Mouse (Mus musculus) hindbrain, embryonic 10.5 days (tissue): Measurements from ENCODE around the gene Fam214b. TPM values are rescaled to one million over a fixed set of nuclear protein-coding genes. Genes with fewer than 3 reads are reported as not detected.

Experiments
- DNase-seq: peaks from one replicate; pipeline ENCODE4 v3.0.0-alpha.2; 2017; ENCODE audit warnings: low spot score
- H3K27ac ChIP-seq: fragments of 300-500 bp; sonication (generic); 2 replicates; pipeline ENCODE4 v1.5.1; 2016; ENCODE audit warnings: mild to moderate bottlenecking, moderate library complexity
- H3K27me3 ChIP-seq: fragments of 300-500 bp; sonication (generic); 2 replicates; pipeline ENCODE4 v1.6.1; 2016; ENCODE audit warnings: mild to moderate bottlenecking; ENCODE audit not compliant: poor library complexity, insufficient read depth, severe bottlenecking
- H3K36me3 ChIP-seq: fragments of 300-500 bp; sonication (generic); 2 replicates; pipeline ENCODE4 v1.6.1; 2016; ENCODE audit warnings: mild to moderate bottlenecking, moderate library complexity
- H3K4me1 ChIP-seq: fragments of 300-500 bp; sonication (generic); replicated peaks from 2 replicates; pipeline ENCODE4 v1.6.1; 2016; ENCODE audit warnings: mild to moderate bottlenecking
- H3K4me3 ChIP-seq: fragments of 300-500 bp; sonication (generic); 2 replicates; pipeline ENCODE4 v1.5.1; 2016; ENCODE audit warnings: mild to moderate bottlenecking, moderate library complexity
- H3K9me3 ChIP-seq: fragments of 300-500 bp; sonication (generic); 2 replicates; pipeline ENCODE4 v1.6.1; 2016; ENCODE audit warnings: mild to moderate bottlenecking, moderate library complexity
- WGBS: fragments of 180-500 bp; shearing (Covaris S2); methylation state at CpG from one replicate; pipeline ENCODE4 v1.1.7; 2016; 5-methylcytosine and 5-hydroxymethylcytosine counted together
- polyA plus RNA-seq: library from polyadenylated mRNA; unstranded; fragments of >200 nt; fragmentation: Nextera tagmentation; extraction: Ambion mirVana; gene quantifications from 2 replicates; pipeline ENCODE4 v1.2.1, GENCODE M21; 2016

Gene Fam214b
- polyA plus RNA-seq, 1 experiment from 2014 or later = 34.4 TPM

DNA sequence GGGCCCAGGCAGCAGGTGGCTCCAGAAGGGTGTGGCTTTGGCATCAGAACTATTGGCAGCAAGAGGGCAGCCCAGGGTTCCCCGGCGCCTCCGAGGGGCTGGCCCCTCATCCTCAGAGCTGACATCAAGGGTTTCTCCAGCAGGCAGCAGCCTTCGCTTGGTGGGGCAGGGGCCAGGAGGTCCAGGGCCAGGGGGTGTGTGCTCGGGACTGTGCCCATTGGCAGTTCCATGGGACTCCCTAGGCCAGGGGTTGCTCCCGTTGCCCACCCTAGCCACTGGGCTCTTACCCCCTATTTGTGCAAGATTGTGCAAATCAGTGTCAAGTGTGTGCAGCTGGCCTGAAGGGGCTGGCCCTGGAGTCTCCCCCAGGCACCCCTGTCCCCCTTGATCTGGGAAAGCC is 10.2 kb downstream of the Fam214b start:
- no peak for DNase-seq

GRCm38 (mm10) chr4:43033481-43033880 is 12.5 kb downstream of the Fam214b start:
- Histone ChIP-seq H3K27ac (no peak overlapping the region), H3K9me3 (no peaks in the 10 kb centered on the region), H3K4me1 (peaks cover 42% of the 10 kb centered on the region), H3K36me3 (peaks cover 69% of the 10 kb centered on the region), H3K27me3 (no peaks in the 10 kb centered on the region), H3K4me3 (no peak overlapping the region)
- DNase-seq = no peak
- WGBS = 88% methylated on average over 14 of the region's 14 CpGs

More for the DNA sequence above, 10.2 kb downstream of the Fam214b start:
- H3K27me3 ChIP-seq = no peaks in the 10 kb centered on the region
- H3K9me3 ChIP-seq = no peaks in the 10 kb centered on the region
- H3K4me3 ChIP-seq = no peak overlapping the region
- WGBS = 90% methylated on average over 6 of the region's 6 CpGs
- H3K27ac ChIP-seq = no peak overlapping the region
- H3K4me1 ChIP-seq = peaks cover 48% of the 10 kb centered on the region
- peaks cover 51% of the 10 kb centered on the region for H3K36me3 ChIP-seq

GRCm38 (mm10) chr4:43032501-43032900 is 13.5 kb downstream of the Fam214b start:
- 84% methylated on average over 1 of the region's 1 CpGs for WGBS
- no peaks in the 10 kb centered on the region for H3K9me3 ChIP-seq
- peaks cover 78% of the 10 kb centered on the region for H3K36me3 ChIP-seq
- peaks cover 35% of the 10 kb centered on the region for H3K4me1 ChIP-seq
- H3K4me3 ChIP-seq = no peak overlapping the region
- no peaks in the 10 kb centered on the region for H3K27me3 ChIP-seq
- no peak for DNase-seq
- H3K27ac ChIP-seq = peak overlapping the region; percentile 92

DNA sequence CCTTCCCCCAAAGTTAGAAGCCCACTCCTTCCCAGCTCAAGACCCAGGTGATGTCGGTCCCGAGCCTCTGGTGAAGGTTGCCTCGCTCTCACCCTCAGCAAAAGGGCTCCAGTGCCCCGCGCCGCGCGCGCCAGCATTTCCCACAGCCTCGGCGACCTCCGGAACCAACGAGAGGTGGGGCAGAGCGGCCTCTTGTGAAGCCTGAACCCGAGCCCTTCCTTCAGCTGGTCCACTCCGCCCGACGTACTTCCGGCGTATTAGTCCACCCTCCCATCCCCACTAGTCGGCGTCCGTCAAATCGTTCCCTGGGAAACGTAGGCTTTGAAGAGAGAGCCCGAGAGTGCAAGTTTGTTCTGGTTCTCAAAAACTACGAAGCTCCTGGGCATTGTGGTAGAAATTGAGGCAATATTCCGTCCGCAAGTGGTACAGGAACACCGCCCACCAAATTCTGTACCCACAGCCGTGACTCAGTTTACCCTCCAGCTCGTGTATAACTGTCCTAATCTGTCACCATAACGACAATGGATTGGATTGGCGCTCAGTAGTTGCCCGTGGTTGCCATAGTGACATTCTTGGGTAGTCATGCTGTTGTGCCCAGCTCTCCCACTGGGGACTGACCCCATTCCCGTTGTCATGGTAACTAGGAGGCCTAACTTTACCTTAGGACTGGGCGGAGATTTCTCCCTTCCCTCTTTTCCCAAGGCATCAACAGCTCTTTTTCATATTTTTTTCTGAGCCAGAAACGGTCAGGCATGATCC is 14.6 kb downstream of the Fam214b start, which contains the start of gene Stoml2:
Gene Stoml2 (minus strand): TSS at position 474 of the 759 bp plus-strand sequence.
- Histone ChIP-seq H3K27ac (peak within 1 kb of the TSS; percentile 92), H3K36me3 (peaks cover 80% of the 10 kb centered on the region), H3K27me3 (no peaks in the 10 kb centered on the region), H3K4me3 (peak within 1 kb of the TSS; percentile 86), H3K9me3 (no peaks in the 10 kb centered on the region), H3K4me1 (peaks cover 34% of the 10 kb centered on the region)
- peak; percentile 93 for DNase-seq
- WGBS = under 1% methylated on average over 38 of the region's 38 CpGs

GRCm38 (mm10) chr4:43030780-43031230 is 15.2 kb downstream of the Fam214b start:
- H3K27ac ChIP-seq = peak overlapping the region; percentile 92
- no peaks in the 10 kb centered on the region for H3K27me3 ChIP-seq
- 2% methylated on average over 28 of the region's 28 CpGs for WGBS
- no peaks in the 10 kb centered on the region for H3K9me3 ChIP-seq
- peak overlapping the region; percentile 86 for H3K4me3 ChIP-seq
- DNase-seq = no peak
- H3K36me3 ChIP-seq = peaks cover 78% of the 10 kb centered on the region
- H3K4me1 ChIP-seq = peaks cover 32% of the 10 kb centered on the region

GRCm38 (mm10) chr4:43030352-43030751 is 15.7 kb downstream of the Fam214b start:
- peak overlapping the region; percentile 86 for H3K4me3 ChIP-seq
- no peaks in the 10 kb centered on the region for H3K9me3 ChIP-seq
- WGBS = 86% methylated on average over 9 of the region's 9 CpGs
- no peaks in the 10 kb centered on the region for H3K27me3 ChIP-seq
- no peak for DNase-seq
- peak overlapping the region; percentile 92 for H3K27ac ChIP-seq
- H3K36me3 ChIP-seq = peaks cover 73% of the 10 kb centered on the region
- H3K4me1 ChIP-seq = peaks cover 35% of the 10 kb centered on the region

- Histone ChIP-seq H3K9me3 (no peaks in the 10 kb centered on the region), H3K27ac (no peak overlapping the region), H3K27me3 (no peaks in the 10 kb centered on the region), H3K4me3 (peak overlapping the region; percentile 86), H3K4me1 (peaks cover 41% of the 10 kb centered on the region), H3K36me3 (peaks cover 67% of the 10 kb centered on the region)
- 96% methylated on average over 9 of the region's 9 CpGs for WGBS
- no peak for DNase-seq
These were observed 16.3 kb downstream of the Fam214b start for GRCm38 (mm10) chr4:43029749-43030148.

GRCm38 (mm10) chr4:43029121-43029520 is 16.9 kb downstream of the Fam214b start:
- H3K36me3 ChIP-seq = peaks cover 64% of the 10 kb centered on the region

GRCm38 (mm10) chr4:43025084-43025960 is 20.7 kb downstream of the Fam214b start, which contains the start of gene Pigo:
Gene Pigo, minus strand, starts transcription at chr4:43025819.
- peak within 1 kb of the TSS; percentile 65 for H3K4me3 ChIP-seq
- no peaks in the 10 kb centered on the region for H3K9me3 ChIP-seq
- peak; percentile 92 for DNase-seq
- H3K27me3 ChIP-seq = no peaks in the 10 kb centered on the region
- peaks cover 27% of the 10 kb centered on the region for H3K4me1 ChIP-seq
- peak within 1 kb of the TSS; percentile 88 for H3K27ac ChIP-seq
- H3K36me3 ChIP-seq = peaks cover 84% of the 10 kb centered on the region
- 10% methylated on average over 42 of the region's 42 CpGs for WGBS

More at GRCm38 (mm10) chr4:43029121-43029520, 16.9 kb downstream of the Fam214b start:
- Histone ChIP-seq H3K4me1 (peaks cover 47% of the 10 kb centered on the region), H3K9me3 (no peaks in the 10 kb centered on the region), H3K27ac (no peak overlapping the region), H3K27me3 (no peaks in the 10 kb centered on the region), H3K4me3 (no peak overlapping the region)
- no peak for DNase-seq
- WGBS = 94% methylated on average over 7 of the region's 7 CpGs

DNA sequence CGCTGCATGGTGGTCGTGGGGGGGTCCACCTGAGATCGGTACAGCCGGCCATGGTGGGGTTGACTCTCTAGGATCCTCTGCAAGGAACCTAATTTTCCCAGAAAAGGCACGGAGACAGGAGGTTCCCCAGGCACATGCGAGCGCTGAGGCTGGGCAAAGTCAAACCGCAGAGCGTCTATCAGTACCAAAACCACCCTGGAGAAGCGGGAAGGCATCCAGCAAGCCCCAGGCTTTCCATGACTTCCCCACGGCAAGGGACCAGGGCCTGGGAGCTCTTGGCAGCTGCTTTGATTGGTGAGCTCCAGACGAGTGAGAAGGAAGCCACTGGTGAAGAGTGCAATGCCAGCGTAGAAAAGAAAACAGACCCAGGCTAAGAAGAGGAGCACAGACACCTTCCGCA is 21.3 kb downstream of the Fam214b start:
- Histone ChIP-seq H3K27me3 (no peaks in the 10 kb centered on the region), H3K27ac (peak overlapping the region; percentile 88), H3K36me3 (peaks cover 85% of the 10 kb centered on the region), H3K9me3 (no peaks in the 10 kb centered on the region), H3K4me3 (peak overlapping the region; percentile 65), H3K4me1 (peaks cover 20% of the 10 kb centered on the region)
- 86% methylated on average over 14 of the region's 14 CpGs for WGBS
- DNase-seq = no peak

DNA sequence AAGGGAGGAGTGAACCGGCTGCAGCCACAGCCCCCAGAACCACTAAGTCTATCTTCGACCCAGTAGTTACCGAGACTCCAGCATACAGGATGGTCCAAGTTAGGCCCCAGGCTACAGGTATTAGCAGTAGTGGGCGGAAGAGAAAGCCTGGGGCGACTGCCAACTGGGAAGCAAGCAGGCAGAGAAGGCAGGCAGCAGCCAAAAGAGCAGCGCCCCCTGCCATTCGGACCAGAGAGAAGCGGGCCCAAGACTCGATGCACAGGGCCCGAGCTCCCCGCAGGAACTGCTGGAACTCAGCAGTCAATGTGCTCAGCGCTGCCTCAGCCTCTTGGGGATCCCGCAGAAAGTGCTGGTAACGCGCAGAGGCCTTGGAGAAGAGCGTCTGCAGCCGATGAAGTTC is 24.7 kb downstream of the Fam214b start:
- DNase-seq = no peak
- H3K27me3 ChIP-seq = no peaks in the 10 kb centered on the region
- no peak overlapping the region for H3K27ac ChIP-seq
- H3K4me1 ChIP-seq = peaks cover 15% of the 10 kb centered on the region
- no peak overlapping the region for H3K4me3 ChIP-seq
- WGBS = 73% methylated on average over 17 of the region's 17 CpGs
- H3K9me3 ChIP-seq = no peaks in the 10 kb centered on the region
- peaks cover 82% of the 10 kb centered on the region for H3K36me3 ChIP-seq

- H3K36me3 ChIP-seq = peaks cover 81% of the 10 kb centered on the region
- 82% methylated on average over 16 of the region's 16 CpGs for WGBS
- H3K9me3 ChIP-seq = no peaks in the 10 kb centered on the region
- H3K27me3 ChIP-seq = no peaks in the 10 kb centered on the region
- H3K4me3 ChIP-seq = no peak overlapping the region
- no peak overlapping the region for H3K27ac ChIP-seq
- DNase-seq = no peak
- peaks cover 15% of the 10 kb centered on the region for H3K4me1 ChIP-seq
These were observed 25.1 kb downstream of the Fam214b start for GRCm38 (mm10) chr4:43020876-43021275.
